In the genomic region with DNA sequence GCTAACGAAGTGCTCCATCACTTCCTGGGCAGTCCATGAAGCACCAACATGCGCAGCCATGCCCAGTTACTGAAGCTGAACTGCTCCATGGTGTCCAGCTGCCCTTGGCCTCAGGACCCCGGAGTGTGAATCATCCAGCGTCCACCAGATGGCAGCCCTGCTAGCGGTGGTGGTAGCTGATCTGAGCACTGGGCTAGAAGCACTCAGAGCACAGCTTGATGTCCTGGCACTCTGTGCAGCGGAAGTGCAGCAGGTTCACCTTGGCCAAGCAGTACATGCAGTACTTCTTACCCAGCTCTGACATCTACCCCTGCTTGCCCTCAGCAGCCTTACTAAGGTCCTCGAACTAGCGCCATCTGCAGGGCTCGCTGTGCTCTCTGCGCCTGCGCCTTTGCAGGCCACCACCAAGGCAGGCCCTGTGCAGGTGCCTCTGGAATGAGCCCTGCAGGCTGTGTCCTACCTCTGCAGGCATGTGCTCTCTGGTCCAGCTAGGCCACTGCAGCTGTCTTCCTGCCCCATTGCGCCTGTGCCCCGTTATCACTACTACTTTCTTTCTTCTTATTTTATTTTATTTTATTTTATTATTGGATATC, we compare ENCODE assay signal across 8 mouse cellular contexts.
DNase-seq lines count a peak whose midpoint lies in the region; ATAC-seq and TF ChIP-seq lines count a peak whose summit lies in the region.
"Not testable (repeated sequence)": the region's sequence is repeated elsewhere in the genome, so short reads cannot be mapped to it uniquely, and the experiment has no call there.

No protein-coding gene starts in this region.

- in situ Hi-C loops in Patski (cut with MboI; ENCODE audit: low pct_unique_long_range_greater_than_20kb) = not testable (repeated sequence)

- H3K9ac ChIP-seq in heart, adult 2 months (ENCODE audit: low read depth, low read length) = not testable (repeated sequence)

- POLR2A ChIA-PET in Patski (lab: Charles Lee) = not testable (repeated sequence)

- not testable (repeated sequence) for TF ChIP-seq EP300 in heart, adult 2 months (IDR thresholded peaks at IDR 0.05; ENCODE audit: insufficient read depth, low read depth, low read length)

- not testable (repeated sequence) for H3K79me2 ChIP-seq in heart, adult 2 months (replicated peaks; ENCODE audit: control insufficient read depth, insufficient read depth, low read length)

- CTCF ChIA-PET in Patski (lab: Charles Lee) = not testable (repeated sequence)

- intact Hi-C loops in heart, adult 2 months (cut with DNase I) = not testable (repeated sequence)

- H3K4me1 ChIP-seq in cerebellum, adult 2 months (ENCODE audit: control insufficient read depth, insufficient read depth, low read length); heart, adult 2 months (ENCODE audit: control insufficient read depth, insufficient read depth, low read length): not testable (repeated sequence)

- DNase-seq in Patski (ENCODE audit: low read depth, low spot score); heart, adult 2 months; layer of hippocampus, adult 2 months (ENCODE audit: low spot score in 2 of 2): not testable (repeated sequence)
- peak; percentile 4 to 10 for DNase-seq in cerebellum, adult 2 months
- DNase-seq in kidney, adult 18-20 months = peak; percentile 24
- peak; percentile 48 for DNase-seq in lung, postnatal 10 days
- DNase-seq in thymus, postnatal 10 days (ENCODE audit: low spot score in 2 of 2) = peak; percentile 28 to 35

- TF ChIP-seq CTCF in Patski (IDR thresholded peaks at IDR 0.05) = peak; percentile 32
- TF ChIP-seq CTCF in cerebellum, adult 2 months (IDR thresholded peaks at IDR 0.05; ENCODE audit: borderline replicate concordance, insufficient read depth, low read depth, low read length) = not testable (repeated sequence)
- TF ChIP-seq CTCF in heart, adult 2 months (IDR thresholded peaks at IDR 0.05) = 0 out of 2 replicates have a peak, but pooled peaks have one; percentile 5
- TF ChIP-seq CTCF in layer of hippocampus, adult 2 months (conservative IDR thresholded peaks at IDR 0.05) = peak; percentile 40

- ATAC-seq in Patski = peak; percentile 73
- ATAC-seq in neutrophil, adult 5-6 weeks (ENCODE audit: extremely low read depth, insufficient number of reproducible peaks, low FRiP score, poor library complexity, severe bottlenecking) = peak; percentile 23; the same call in 1 of the 2 replicates

- TF ChIP-seq POLR2A in cerebellum, adult 2 months (IDR thresholded peaks at IDR 0.05; ENCODE audit: borderline replicate concordance, insufficient read depth, low read length); heart, adult 2 months (IDR thresholded peaks at IDR 0.05; ENCODE audit: insufficient read depth, low read depth, low read length): not testable (repeated sequence)

- not testable (repeated sequence) for H3K27ac ChIP-seq in cerebellum, adult 2 months (ENCODE audit: insufficient read depth, low read length); heart, adult 2 months; layer of hippocampus, adult 2 months

- 23% methylated on average over 13 of the region's 13 CpGs for WGBS in cerebellum, adult 2 months
- 33% methylated on average over 13 of the region's 13 CpGs for WGBS in heart, adult 2 months

- H3K4me3 ChIP-seq in cerebellum, adult 2 months (replicated peaks; ENCODE audit: insufficient read depth, low read depth, low read length); heart, adult 2 months; layer of hippocampus, adult 2 months: not testable (repeated sequence)

- H3K27me3 ChIP-seq in Patski; cerebellum, adult 2 months (ENCODE audit: control insufficient read depth, insufficient read depth, low read length); heart, adult 2 months (ENCODE audit: control insufficient read depth, insufficient read depth, low read length): not testable (repeated sequence)

- not testable (repeated sequence) for H3K36me3 ChIP-seq in heart, adult 2 months (ENCODE audit: control insufficient read depth, insufficient read depth, low read length)
